Mouse (Mus musculus) monocyte, adult 5-6 weeks (primary cell): ENCODE measurements at regions not wholly inside any gene's neighbourhood (a gene's known extent, or its start where the extent isn't known, plus 50 kb on each side); places are given as distances from the start of the nearest gene placed in this dataset.

Source experiments
- ATAC-seq: fragments of 153-309, 156-312 bp; replicated peaks from 2 replicates; pipeline ENCODE4 v1.8.0; 2017; ENCODE audit warnings: mild to moderate bottlenecking; ENCODE audit not compliant: low TSS enrichment, insufficient number of reproducible peaks, severe bottlenecking, poor library complexity, low FRiP score

DNA sequence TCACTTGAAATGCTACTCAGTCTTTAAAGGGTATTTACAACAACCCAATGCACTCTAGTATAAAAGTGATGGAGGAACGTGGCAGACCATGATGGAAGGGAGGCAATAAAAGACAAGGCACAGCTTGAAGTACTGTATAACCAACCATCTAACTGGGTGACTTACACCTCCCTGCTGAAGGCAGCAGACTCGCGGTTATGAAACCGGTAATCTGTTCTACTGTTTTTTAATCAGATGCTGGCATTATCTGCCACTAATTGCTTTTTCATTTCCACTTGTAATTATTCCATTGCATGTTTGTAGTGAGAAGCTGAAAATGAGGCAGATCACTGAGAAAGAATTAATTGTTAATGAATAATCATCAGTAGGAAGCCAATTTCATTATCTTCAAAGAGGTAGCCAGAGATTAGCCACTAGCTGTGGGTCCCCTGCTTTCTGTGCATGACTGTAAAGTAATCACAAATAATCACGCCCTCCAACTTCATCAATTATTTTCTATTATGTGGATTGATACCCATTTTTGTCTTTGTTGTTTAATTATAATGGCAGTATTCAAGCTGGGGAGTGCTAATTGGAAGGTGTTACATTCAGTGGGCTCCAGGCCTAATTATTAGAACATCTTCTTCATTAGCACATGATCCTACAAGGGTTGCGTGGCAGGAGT, 103.1 kb upstream of the Itga4 start:
- ATAC-seq = no peak

DNA sequence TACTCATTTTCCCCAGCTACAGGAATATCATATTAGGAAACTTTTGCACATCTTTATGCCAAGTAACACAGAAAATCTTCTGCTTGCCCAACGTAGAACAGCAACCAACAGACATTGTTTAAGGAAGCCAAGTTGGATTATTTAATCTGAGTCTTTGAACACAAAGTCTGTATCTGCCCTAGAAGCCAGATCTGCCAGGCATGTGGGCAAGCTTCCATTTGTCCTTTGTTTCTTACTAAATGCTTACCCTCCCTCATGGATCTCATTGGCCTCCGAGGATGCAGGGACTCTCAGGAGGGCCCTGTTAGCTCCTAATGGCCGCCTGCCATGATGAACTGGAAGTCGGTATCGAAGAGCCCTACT, 102.5 kb upstream of the Itga4 start:
- ATAC-seq = no peak

DNA sequence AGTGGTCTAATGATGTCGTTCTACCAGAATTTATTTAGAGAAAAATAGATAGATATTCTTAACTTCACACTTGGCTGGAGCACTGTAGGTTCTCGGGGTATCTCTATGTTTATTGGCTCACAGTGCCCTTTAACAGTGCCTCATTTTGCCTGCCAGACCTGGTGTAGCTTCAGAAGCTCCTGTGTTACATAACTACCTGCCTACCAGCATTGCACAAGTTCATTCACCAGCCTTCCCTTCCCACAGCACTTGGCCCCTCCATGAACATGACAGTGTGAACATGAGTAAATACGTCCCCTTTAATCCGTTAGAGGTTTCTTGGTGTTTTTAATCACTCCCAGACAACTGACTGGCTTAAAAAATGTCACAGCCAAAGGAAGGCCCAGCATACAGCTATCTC, 102.2 kb upstream of the Itga4 start:
- no peak for ATAC-seq

DNA sequence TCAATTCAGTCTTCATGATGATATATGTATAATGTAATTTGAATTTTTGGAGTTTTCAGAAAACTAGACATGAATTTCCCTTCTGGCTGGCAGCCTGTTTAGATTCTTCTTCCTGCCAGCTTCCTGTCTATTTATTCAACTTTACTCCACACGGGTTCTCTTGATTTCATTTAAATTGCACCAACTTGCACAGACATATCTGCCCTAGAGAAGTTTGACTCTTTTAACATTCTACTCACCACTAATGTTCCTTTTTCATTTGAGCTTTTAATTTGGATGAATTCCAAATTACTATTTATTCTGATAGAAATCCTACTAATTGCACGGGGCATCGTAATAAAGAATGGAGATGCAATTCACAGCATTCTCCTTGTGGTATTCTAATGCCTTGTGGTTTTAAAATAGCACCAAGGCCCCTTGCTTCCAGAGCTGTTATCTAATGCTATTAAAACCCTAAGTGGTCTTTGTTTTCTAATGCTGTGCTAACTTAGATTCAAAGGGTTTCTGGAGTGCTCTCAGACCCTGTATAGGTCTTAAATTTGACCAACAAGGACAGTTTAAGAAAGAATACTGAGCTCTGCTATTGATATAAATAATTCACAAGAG, 96.7 kb upstream of the Itga4 start:
- ATAC-seq = no peak

DNA sequence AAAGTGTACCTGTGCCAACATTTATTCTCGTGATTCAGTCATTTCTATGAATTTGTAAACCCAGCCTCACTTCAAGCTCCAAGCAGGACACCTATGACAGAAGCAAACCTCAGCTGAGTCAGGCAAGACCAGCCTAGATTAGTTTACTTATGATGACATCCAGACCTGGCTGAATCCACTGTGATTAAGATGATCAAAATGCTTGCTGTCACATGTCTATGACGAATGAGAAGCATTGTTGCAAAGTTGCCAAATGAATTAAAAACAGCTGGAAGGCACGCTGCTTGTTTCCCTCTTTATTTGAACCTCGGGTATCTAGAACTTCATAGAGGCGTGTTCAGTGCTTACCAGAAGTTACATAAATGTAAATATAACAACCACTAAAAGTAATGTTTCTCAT, 95.9 kb upstream of the Itga4 start:
- no peak for ATAC-seq

DNA sequence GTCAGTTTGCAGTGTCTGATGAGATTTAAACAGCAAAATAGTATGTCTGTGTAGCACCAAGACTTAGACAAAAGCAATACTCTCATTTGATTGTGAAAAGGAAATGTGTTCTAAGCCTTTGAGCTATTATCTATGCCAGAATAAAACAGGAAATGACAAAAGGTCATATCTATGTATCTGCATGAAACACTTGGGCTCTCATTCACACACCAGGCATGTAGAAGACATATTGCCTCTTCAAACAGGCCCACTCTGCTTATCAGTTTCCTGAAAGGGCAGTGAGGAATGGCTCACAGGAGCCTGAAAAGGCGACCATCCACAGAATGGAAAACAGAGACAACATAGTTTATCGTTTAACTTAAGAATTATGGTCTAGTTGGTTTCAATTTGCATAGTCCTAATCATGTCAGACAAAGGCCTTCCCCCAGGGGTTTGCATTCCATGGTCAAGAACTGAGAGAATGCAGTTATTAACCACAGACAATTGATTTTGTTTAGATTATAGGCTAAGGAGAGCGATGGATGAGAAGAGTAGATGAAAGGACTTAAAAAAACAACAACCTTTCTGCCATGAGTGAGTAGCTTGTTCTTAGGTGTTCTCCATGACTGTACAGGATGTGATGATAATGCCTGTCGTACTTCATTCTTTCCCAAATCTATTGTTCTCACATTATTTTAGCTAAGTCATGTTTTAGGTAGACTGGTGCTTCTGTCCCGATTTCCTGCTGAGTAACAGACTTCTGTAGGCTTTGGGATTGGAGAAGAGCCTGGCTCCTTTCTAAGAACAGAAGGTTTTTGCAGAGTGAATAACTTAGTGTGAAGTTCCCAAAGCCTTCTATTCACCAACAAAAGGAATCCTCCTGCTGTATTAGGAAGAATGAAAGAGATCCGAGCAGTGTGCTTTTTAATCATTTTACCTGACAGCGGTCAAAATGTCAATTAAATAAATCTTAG, 82.0 kb upstream of the Itga4 start:
- peak; percentile 70 for ATAC-seq

DNA sequence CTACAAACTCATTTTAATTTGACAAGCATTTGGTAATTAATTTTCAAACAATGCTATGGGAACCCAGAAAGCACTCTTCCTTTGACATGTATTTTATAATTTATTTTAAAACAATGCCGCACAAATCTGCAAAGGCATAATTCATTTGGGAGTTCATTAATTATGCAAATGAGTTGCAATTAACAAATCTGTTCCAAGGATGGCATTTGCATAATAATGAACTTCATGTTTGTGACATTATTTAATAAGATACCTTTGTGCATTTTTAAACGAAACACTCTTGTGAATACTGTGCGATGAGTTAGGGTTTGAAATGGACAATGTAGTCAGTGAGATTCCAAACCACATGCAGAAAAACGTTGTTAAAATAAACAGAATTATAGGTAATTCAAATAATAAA, 80.9 kb upstream of the Itga4 start:
- ATAC-seq = no peak

DNA sequence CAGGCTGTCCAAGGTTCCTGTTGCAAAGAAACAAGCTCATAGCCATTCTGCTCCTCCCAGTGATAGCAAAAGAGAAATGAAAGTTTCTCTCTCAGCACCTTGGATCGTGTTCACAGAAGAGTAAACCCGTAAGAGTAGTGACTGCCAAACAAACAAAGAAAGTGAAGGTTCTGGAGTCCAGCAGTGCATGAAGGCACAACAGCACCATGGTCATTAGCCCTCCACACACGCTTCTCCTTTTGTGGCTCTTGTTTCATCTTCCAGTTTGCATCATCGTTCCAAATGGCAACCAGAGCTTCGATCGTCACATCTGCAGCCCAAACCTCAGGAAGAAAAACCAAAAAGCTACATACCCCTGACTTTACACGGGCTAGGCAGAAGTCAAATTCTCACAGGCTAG, 74.4 kb upstream of the Itga4 start:
- ATAC-seq = peak; percentile 91

DNA sequence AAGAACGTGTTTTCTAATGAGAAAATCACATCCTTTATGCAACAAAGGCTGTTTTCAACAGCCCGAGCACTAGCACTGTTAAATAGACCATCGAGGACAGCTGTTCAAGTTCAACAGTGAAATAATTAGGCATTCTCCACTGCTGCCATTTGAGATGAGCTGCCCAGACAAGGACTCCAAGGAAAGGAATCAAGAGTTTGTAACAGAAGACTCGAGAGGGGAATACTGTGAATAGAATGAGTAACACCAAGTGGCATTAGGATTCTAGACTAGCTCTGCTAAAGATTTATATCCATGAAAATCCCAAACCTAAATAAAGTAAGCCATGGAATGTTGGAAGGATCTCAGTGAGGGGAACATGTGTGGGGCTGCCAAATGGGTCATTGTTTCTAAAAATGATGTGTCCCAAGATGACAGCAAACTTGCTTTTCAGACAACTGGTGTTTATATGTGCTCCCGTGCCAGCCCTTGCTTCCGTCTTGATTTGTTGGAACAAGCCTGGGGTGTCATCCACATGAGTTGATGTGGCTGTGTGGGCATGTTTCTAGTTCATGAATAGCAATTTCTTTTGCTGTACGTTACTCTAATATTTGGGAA, 72.1 kb upstream of the Itga4 start:
- ATAC-seq = no peak

DNA sequence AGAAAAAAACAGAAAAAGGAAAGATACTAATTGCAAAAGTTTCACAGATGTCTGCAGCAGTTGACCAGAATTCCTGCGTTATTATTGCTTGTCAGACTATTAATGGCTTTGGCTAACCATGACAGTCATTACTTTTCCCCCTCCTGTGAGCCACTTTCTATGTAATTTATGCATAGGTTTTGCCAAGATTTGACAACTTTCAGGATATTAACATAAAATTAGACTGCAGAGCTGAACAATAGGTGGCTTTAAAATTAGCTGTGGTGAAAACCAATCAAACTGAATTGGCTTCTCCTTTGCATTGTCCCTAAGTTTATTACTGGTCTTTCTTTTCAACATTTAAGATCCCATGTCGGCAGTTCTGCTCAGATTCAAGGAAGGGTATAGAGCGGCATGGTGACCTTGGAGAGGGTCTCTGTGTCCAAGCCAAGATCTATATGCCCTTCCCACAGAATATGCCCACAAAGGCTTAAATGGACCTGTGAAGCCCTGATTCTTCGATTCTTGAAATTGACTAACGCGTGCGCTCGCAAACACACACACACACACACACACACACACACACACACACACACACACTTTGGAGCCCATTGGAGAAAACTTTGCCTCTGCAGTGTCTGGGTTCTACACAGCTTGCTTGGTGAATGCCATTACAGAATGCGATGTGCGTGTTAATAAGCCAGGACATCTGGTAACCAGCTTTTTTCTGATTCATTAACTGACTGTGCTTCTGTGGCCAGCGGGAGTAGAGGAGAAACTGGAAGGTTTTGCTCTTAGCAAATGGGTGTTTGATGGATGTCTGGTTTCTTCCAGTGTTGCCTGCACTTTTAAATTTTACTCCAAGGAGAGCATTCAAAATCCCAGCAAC, 69.8 kb upstream of the Itga4 start:
- no peak for ATAC-seq

DNA sequence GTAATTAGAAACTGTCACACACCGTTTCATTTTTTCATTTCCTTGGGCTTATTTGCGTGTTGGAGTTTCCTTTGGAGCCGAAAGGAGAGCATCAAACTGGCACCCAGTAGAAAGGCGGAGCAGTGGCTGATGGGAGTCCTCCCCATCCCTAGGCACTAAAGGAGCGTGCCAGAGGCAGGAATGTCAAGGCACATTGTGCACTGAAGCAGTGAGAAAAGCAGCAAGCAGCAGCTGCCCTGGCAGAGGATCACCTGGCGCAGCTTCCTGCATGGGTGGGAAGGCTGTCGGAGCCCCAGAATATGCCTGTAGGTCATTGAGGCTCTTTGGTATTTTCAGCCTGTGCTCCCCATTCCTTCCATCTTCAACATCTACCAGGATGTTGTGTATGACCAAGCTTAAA, 68.3 kb upstream of the Itga4 start:
- ATAC-seq = no peak

DNA sequence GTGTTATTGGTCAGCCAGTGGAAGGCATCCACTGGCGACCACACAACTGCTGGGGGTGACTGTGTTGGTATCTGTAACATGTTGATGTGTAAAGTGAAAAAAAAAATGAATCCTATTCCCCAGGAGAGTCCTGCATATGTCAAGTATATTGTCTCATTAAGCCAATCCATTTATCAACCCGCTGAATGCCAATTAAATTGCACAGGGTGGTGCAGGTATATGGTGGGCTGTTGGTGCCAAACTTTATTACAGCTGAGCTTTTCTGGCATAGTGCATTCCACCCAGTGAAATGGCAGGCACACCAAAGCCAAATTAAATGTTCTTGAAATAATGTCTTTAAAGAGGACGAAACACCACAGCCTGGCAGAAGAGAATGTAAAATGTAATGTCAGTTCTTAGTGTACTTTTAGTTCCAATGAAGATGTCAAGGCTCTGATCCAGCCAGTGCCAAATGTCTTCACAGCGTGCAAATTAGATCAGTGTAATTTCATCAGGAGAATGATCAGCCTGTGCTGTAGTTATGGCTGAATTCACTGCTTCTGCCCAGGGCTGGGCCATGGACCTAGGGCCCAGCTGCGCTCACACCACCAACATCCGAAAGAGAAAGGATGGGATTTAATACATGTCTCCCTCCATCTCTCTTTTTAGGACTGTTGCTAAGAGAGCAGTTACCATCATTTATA, 66.6 kb upstream of the Itga4 start:
- ATAC-seq = no peak

DNA sequence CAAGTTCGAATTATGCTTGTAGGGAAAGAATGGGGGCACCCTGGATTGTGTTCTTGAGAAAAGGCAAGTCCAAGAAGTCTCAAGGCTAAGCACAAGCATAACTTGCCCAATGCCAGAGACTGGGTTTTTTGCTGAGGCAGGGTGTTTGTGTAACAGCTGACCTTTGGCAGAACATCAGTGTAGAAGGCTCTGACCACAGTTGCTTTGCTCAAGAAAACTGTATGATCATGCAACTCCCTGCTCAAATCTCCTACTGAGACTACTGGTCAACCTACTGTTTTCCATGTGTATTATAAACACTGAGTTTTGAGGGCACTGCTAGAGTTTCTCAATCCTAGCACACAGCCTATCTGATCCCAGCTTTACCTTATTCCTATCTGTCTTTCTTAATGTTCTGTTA, 61.4 kb upstream of the Itga4 start:
- peak; percentile 97 for ATAC-seq

DNA sequence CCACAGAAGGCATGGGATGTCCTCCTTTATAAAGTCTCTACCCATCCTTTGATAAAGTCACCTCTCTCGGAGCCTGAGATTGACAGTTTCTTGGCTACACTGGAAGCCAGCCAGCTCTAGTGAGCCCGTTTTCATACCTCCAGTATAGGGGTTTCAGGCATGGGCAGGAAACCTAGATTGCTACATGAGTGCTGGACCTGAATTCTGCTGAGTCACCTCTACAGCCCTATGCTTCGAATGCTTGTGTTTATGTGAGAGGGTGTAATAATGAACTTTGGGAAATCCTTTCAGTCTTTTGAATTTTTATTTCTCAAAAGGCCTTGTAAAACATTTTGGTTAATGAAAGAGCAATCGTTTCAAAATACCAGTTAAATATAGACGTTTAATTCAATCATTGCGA, 53.5 kb upstream of the Itga4 start:
- no peak for ATAC-seq
